Mouse (Mus musculus) kidney, postnatal 0 days (tissue): ENCODE results near the gene Ndufb11. TPM values are rescaled to one million over a fixed set of nuclear protein-coding genes. Genes with fewer than 3 reads are reported as not detected.

Source experiments
- ATAC-seq: fragments of 200-750 bp; cut with Nextera tagmentation; replicated peaks from 2 replicates; pipeline ENCODE4 v1.8.0; 2017; ENCODE audit warnings: low read depth, moderate number of reproducible peaks, moderate TSS enrichment, moderate library complexity; ENCODE audit not compliant: low FRiP score
- DNase-seq: peaks from one replicate; pipeline ENCODE4 v3.0.0-alpha.2; 2016; ENCODE audit warnings: low spot score
- H3K27ac ChIP-seq: fragments of 300-500 bp; sonication (generic); 2 replicates; pipeline ENCODE4 v1.5.1; 2014; ENCODE audit warnings: mild to moderate bottlenecking
- H3K27me3 ChIP-seq: fragments of 300-500 bp; sonication (generic); 2 replicates; pipeline ENCODE4 v1.6.1; 2014; ENCODE audit warnings: low read length, mixed read lengths; ENCODE audit not compliant: insufficient read depth
- H3K36me3 ChIP-seq: fragments of 300-500 bp; sonication (generic); 2 replicates; pipeline ENCODE4 v1.6.1; 2014; ENCODE audit warnings: low read length, mixed read lengths; ENCODE audit not compliant: insufficient read depth
- H3K4me1 ChIP-seq: fragments of 300-500 bp; sonication (generic); replicated peaks from 2 replicates; pipeline ENCODE4 v1.6.1; 2014; ENCODE audit warnings: antibody characterized with exemption, low read length, mixed read lengths; ENCODE audit not compliant: insufficient read depth
- H3K4me2 ChIP-seq: fragments of 300-500 bp; sonication (generic); 2 replicates; pipeline ENCODE4 v1.6.1; 2014; ENCODE audit warnings: mild to moderate bottlenecking, low read length, moderate library complexity, mixed read lengths
- H3K4me3 ChIP-seq: fragments of 300-500 bp; sonication (generic); replicated peaks from 2 replicates; pipeline ENCODE4 v1.5.1; 2014; ENCODE audit warnings: low read depth, low read length
- H3K9ac ChIP-seq: fragments of 300-500 bp; sonication (generic); 2 replicates; pipeline ENCODE4 v1.6.1; 2014; ENCODE audit warnings: low read depth, low read length
- H3K9me3 ChIP-seq: fragments of 300-500 bp; sonication (generic); replicated peaks from 2 replicates; pipeline ENCODE4 v1.6.1; 2016; ENCODE audit warnings: low read length, inconsistent platforms, mixed read lengths
- CTCF ChIP-seq: IDR thresholded peaks from 2 replicates; pipeline ENCODE4 v1.5.1; 2016; ENCODE audit warnings: antibody characterized with exemption, low read depth, mild to moderate bottlenecking, moderate library complexity
- WGBS: fragments of 180-500 bp; shearing (Covaris S2); extraction: QIAGEN DNeasy Blood & Tissue Kit; methylation state at CpG from one replicate; pipeline ENCODE4 v1.1.7; 2014; 5-methylcytosine and 5-hydroxymethylcytosine counted together
- polyA plus RNA-seq: library from polyadenylated mRNA; unstranded; fragments of >200 nt; fragmentation: Nextera tagmentation; extraction: Ambion mirVana; gene quantifications from 2 replicates; pipeline ENCODE4 v1.2.1, GENCODE M21; 2015

Ndufb11 gene
- polyA plus RNA-seq, 1 experiment from 2014 or later, result 489 TPM

DNA sequence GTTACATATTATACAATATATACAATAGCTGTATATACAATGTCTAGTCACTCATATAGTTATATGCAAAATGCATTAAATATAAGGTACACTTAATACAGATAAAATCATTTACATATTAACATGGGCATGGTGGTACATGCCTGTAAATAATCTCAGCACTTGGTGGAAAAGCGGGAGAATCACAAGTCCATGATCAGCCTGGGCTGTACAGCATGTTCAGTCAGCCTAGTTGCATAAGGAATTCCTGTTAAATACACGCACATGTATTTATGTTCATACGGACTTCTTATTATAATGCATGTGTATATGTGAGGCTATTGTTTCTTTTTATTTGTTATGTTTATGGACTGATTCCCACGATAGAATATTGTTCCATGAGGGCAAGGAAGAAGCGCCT is 40.2 kb upstream of the Ndufb11 start:
- DNase-seq (no peak), ATAC-seq (no peak)
- 34% methylated on average over 5 of the region's 5 CpGs for WGBS
- H3K9ac ChIP-seq, result no peak overlapping the region
- H3K27me3 ChIP-seq, result no peaks in the 10 kb centered on the region
- no peak overlapping the region for H3K27ac ChIP-seq
- peak overlapping the region; percentile 43; the same call in 1 of the 2 replicates for H3K4me3 ChIP-seq
- no peaks in the 10 kb centered on the region for H3K36me3 ChIP-seq
- H3K4me2 ChIP-seq, result peak overlapping the region; percentile 76
- no peak for TF ChIP-seq CTCF
- no peaks in the 10 kb centered on the region for H3K9me3 ChIP-seq
- no peaks in the 10 kb centered on the region for H3K4me1 ChIP-seq

DNA sequence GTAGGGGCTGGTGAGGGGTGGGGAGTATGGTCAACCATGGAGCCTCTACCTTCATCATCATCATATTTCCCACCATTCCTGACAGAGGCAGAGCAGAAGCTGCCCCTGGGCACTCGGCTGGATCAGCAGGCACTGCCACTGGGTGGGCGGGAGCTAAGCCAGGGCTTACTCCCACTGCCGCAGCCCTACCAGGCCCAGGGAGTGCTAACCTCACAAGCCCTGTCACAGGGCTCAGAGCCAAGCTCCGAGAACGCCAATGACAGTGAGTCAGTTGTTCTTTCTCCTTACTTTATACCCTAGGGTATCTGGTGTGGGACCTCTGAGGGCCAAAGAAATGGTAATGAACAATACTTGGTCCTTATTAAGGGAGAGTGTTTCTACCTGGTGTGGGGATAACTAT is 27.4 kb upstream of the Ndufb11 start:
- Histone ChIP-seq H3K9me3 (no peaks in the 10 kb centered on the region), H3K9ac (no peak overlapping the region), H3K27ac (no peak overlapping the region), H3K36me3 (0 out of 2 replicates have a peak, but pooled peaks cover 8% of the 10 kb centered on the region), H3K4me2 (no peak overlapping the region), H3K4me3 (no peak overlapping the region), H3K27me3 (no peaks in the 10 kb centered on the region), H3K4me1 (no peaks in the 10 kb centered on the region)
- ATAC-seq, result no peak
- TF ChIP-seq CTCF, result no peak
- DNase-seq, result no peak
- 78% methylated on average over 5 of the region's 5 CpGs for WGBS

DNA sequence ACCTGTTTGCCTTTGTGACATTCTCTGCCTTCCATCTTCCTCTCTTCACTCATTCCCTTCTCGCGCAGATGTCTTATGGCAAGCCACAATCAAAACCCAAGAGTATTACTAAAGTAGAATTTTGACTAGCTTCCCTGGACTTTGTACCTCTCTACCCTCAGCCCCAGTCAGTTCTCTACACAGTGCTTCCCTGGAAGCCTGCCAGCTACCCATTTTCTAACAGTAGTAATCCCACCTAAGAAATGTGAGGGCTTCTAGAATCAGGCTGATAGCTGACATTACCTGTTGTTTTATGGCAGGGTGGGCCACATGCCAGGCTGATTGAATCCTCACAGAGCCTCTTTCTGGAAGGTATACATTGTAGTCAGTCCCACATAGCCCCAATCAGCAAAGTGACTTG is 20.7 kb upstream of the Ndufb11 start:
- no peak for TF ChIP-seq CTCF
- H3K4me3 ChIP-seq, result no peak overlapping the region
- WGBS, result 89% methylated on average over 2 of the region's 2 CpGs
- no peak overlapping the region for H3K4me2 ChIP-seq
- no peak overlapping the region for H3K9ac ChIP-seq
- no peaks in the 10 kb centered on the region for H3K9me3 ChIP-seq
- ATAC-seq (no peak), DNase-seq (no peak)
- peaks cover 15% of the 10 kb centered on the region; the same call in 1 of the 2 replicates for H3K36me3 ChIP-seq
- no peaks in the 10 kb centered on the region for H3K4me1 ChIP-seq
- no peak overlapping the region for H3K27ac ChIP-seq
- H3K27me3 ChIP-seq, result no peaks in the 10 kb centered on the region

DNA sequence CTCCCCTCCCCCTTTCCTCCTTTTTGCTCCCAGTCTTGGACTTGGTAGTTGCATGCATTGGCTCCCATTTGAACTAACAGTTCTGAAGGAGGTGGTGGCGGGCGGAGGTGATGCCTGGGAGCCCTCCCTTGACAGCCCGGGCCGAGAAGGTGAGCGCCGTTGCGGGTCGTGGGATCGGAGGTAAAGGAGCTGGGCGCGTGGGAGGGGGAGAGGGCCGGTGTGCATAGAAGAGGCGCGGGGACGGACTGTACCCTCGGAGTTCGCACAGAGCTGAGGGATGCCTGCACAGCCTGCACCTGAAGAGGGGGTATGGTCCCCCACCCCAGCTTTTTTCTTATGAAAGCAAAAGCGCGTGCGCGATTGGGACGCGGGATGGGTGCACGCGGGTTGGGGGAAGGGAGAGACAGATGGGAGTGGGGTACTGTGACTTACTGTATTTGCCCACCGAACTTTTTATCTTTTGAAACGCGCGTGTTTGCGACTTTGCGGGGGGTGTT is 532 bp upstream of the Ndufb11 start:
- no peaks in the 10 kb centered on the region for H3K27me3 ChIP-seq
- DNase-seq (no peak), ATAC-seq (peak; percentile 54)
- peak overlapping the region; percentile 76 for H3K9ac ChIP-seq
- no peaks in the 10 kb centered on the region for H3K4me1 ChIP-seq
- H3K36me3 ChIP-seq, result no peaks in the 10 kb centered on the region
- TF ChIP-seq CTCF, result no peak
- peak overlapping the region; percentile 63 for H3K4me3 ChIP-seq
- peak overlapping the region; percentile 56 for H3K4me2 ChIP-seq
- peak overlapping the region; percentile 88 for H3K27ac ChIP-seq
- WGBS, result 25% methylated on average over 31 of the region's 31 CpGs
- no peaks in the 10 kb centered on the region for H3K9me3 ChIP-seq

DNA sequence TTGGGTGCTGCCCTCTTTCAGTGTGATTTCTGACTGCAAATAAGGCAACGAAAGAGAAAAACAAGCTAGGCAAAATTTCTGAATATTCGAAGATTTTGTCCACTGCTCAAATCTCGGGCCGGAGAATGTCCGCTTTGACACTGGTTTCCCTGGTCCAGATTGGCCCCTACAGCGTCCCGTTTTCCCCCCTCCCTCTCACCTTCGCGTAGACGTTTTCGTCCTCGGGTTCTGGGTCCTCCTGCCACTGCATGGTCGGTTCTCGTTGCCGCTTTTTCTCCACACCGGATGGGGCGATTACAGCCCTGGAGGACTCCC is 601 bp downstream of the Ndufb11 start:
- WGBS, result 19% methylated on average over 16 of the region's 17 CpGs

DNA sequence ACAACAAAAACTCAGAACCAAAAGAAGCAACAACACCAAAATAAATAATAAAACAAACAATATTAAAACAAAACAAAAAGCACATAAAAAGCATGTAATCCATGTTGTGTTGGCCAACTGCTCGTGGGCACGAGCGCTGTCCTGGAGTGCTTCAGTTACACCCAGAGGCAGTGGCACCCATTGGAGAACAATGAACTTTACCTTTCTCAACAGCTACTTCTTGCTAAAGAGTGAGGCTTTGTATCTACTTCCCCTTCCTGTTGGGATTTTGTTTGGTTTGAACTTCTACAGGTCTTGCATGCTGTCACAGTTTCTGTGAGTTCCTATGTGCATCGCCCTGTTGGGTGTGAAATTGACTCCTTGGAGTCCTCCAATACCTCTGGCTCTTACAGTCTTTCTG is 8.9 kb downstream of the Ndufb11 start:
- TF ChIP-seq CTCF, result no peak
- Histone ChIP-seq H3K27ac (no peak overlapping the region), H3K9ac (no peak overlapping the region), H3K9me3 (no peaks in the 10 kb centered on the region), H3K36me3 (no peaks in the 10 kb centered on the region), H3K4me1 (no peaks in the 10 kb centered on the region), H3K4me3 (no peak overlapping the region), H3K4me2 (no peak overlapping the region), H3K27me3 (no peaks in the 10 kb centered on the region)
- DNase-seq (no peak), ATAC-seq (no peak)
- WGBS, result 85% methylated on average over 4 of the region's 4 CpGs

More for the DNA sequence above, 601 bp downstream of the Ndufb11 start:
- Histone ChIP-seq H3K27ac (peak overlapping the region; percentile 88), H3K9me3 (no peaks in the 10 kb centered on the region), H3K4me3 (peak overlapping the region; percentile 63), H3K4me2 (peak overlapping the region; percentile 54), H3K27me3 (no peaks in the 10 kb centered on the region), H3K36me3 (no peaks in the 10 kb centered on the region), H3K9ac (peak overlapping the region; percentile 69), H3K4me1 (no peaks in the 10 kb centered on the region)
- no peak for TF ChIP-seq CTCF
- DNase-seq (no peak), ATAC-seq (peak; percentile 27)

DNA sequence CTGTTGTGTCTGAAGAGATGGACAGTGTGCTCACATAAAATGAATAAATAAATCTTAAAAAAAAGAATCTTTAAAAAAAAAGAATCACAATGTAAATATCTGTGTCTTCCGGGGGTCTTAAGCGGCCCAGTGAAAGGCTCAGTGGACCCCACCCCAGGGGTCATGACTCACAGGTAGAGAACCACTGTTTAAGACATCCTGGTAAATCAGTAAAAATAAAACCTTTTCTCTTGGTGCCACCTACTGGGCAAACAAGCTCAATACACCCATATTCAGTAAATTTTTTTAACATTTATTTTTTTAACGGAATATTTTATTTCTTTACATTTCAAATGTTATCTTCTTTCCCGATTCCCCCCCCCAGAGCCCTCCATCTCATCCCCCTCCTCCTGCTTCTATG is 29.5 kb downstream of the Ndufb11 start:
- no peak overlapping the region for H3K4me3 ChIP-seq
- H3K9ac ChIP-seq, result no peak overlapping the region
- TF ChIP-seq CTCF, result peak; percentile 58
- DNase-seq (peak; percentile 3), ATAC-seq (no peak)
- H3K4me1 ChIP-seq, result no peaks in the 10 kb centered on the region
- H3K4me2 ChIP-seq, result no peak overlapping the region
- H3K36me3 ChIP-seq, result no peaks in the 10 kb centered on the region
- H3K27ac ChIP-seq, result no peak overlapping the region
- 29% methylated on average over 4 of the region's 4 CpGs for WGBS
- no peaks in the 10 kb centered on the region for H3K9me3 ChIP-seq
- H3K27me3 ChIP-seq, result no peaks in the 10 kb centered on the region
